Mouse (Mus musculus) gastrocnemius, postnatal 4 days (tissue): Measurements from ENCODE around the gene Mettl7a3. TPM values are rescaled to one million over a fixed set of nuclear protein-coding genes. Genes with fewer than 3 reads are reported as not detected.
"Not testable (repeated sequence)": the region's sequence is repeated elsewhere in the genome, so short reads cannot be mapped to it uniquely, and the experiment has no call there.

Source experiments
- DNase-seq, 2 experiments: peaks; one replicate each; pipeline ENCODE4 v3.0.0; 2021 to 2022; ENCODE audit warnings: low spot score in 2 of 2, mixed read lengths in 2 of 2
- total RNA-seq, 2 experiments: library from RNA; stranded (reverse); gene quantifications; 2 replicates each; pipeline ENCODE4 v1.2.3; 2021

The Mettl7a3 gene
- total RNA-seq, 2 experiments from 2014 or later: 0.17 to 0.18 TPM

DNA sequence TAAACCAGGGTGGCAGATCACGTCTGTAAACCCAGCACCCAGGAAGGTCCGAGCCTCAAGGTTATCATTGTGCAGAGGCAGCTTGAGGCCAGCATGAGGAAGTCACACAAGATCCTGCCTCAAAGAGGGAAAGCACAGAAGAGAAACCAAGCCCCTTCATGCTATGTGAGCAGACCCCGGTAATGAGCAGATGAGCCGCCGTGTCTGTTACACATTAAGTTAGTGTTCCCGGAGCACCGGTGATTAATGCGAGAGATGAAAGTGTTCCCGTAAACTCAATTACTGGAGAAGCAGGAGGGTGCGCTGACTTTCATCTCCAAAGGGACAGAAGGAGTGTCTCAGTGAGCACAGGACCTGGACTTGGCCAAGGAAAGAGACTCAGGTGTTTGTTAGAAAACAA, 5.4 kb upstream of the Mettl7a3 start:
- not testable (repeated sequence) for DNase-seq

DNA sequence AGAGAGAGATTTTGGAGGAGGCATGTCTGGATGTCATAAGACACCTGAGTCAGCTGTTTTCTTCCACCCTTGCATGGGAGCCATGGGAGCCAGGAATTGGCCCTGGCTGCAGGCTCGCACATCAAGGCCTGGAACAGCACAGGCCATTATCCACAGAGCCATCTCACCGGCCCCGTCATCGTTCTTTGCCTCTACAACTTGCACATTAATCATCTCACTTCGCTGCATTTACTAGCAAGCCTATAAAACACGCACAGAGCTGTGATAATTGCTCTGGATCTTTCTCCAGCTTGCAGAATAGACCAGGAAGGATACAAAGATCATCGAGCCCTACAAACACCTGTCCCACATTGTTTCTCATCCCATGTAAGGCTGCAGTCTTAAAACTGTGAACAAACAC, 4.0 kb upstream of the Mettl7a3 start:
- no peak for DNase-seq

DNA sequence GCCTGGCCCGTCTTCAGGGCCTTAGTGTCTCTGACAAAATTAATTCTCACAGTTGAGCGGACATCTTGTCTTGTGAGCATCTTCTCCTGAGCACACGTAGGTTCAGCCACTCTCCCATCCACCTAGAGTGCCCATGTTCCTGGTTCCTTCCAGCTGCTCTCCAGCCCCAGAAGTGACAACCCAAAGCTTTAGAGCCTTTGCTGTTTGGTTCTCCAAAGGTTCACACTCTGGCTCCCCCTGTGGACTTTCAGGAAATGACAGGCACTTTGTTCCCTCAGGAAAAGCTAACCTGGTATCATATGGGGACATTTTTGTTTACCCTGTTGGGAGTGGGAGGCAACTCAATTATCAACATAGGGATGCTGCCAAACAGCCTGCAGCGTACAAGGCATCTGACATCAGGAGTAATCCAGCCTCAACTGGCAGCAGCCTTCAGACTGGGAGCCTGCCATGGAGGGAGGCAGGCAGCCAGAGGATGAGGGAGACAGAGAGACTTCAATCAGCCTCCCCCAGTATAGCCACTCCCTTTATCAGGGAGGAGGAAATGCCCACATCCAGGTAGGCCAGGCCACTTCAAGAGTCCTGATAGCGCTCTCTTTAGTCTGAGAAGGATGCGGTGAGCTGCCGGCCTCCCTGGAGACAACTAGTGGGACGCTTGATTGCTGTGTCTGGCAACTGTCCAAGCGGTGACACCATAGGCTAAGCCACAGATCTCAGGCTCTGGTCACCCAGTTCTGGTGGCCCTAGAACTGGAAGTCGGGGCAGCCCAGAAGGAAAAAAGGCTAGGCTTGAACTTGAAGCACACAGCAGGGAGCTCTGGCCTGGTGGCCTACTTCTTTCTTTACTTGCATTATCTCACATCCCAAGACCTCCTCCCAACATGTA, 2.4 kb upstream of the Mettl7a3 start:
- not testable (repeated sequence) for DNase-seq

GRCm38 (mm10) chr15:100337328-100337727, 2.6 kb downstream of the Mettl7a3 start:
- DNase-seq: not testable (repeated sequence)

GRCm38 (mm10) chr15:100337847-100338246, 3.1 kb downstream of the Mettl7a3 start:
- DNase-seq: peak in 1 of 2 experiments; percentile 49

- DNase-seq: not testable (repeated sequence)
These were observed 6.7 kb downstream of the Mettl7a3 start for GRCm38 (mm10) chr15:100341314-100341980.

- no peak for DNase-seq
These were observed 10.8 kb downstream of the Mettl7a3 start for GRCm38 (mm10) chr15:100345484-100345883.

GRCm38 (mm10) chr15:100346761-100347160, 12.0 kb downstream of the Mettl7a3 start:
- no peak for DNase-seq

DNA sequence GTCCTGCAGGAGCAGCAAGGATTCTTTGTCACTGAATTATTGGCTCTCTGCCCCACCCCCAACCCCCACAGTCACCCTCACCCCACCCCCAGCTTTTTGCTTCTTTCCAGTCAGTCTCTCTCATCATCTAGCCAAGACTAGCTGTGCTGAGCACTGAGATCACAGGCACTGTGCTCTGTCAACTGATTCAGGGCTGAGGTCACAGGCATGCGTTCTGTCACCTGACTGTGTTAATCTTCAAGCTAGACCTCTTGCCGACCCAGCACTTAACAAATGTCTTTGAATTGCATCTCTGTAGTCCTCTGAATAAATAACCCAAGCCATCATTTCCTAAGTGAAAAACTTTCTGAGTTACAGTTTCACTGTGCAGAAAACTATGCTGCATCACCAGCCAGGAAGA, 14.8 kb downstream of the Mettl7a3 start:
- DNase-seq: no peak

- DNase-seq: no peak
These were observed 16.9 kb downstream of the Mettl7a3 start for GRCm38 (mm10) chr15:100351501-100352060.

DNA sequence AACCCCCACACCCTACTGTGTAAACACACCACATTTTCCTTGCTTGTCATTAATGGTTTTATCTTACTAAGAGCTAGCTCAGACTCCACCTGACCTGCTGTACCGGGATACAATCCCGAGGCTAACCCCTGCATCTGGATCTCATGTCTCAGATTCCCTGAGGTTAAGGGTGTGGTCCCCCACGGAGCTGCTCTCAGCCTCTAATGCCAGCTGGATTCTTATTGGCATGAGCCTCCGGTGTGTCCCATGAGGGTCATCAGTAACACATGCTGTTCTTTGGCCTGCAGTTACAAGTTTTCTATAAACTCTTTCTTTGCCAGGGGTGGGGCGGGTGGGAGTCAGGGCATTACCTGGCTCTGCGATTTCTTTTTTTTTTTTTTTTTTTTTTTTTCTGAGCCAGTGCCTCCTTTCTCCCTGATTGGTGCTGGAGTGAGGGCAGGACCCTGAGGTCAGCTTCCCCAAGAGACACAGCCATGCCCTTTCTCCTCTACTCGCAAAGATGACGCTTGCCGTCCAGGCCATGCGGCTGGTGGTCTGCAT, 18.1 kb downstream of the Mettl7a3 start, which contains the start of the genes Methig1 and Mettl7a2:
Gene Methig1, plus strand, starts transcription at position 439 of the 540 bp plus-strand sequence.
Gene Mettl7a2, plus strand, starts transcription at position 490 of the 540 bp plus-strand sequence.
- no peak for DNase-seq

- not testable (repeated sequence) for DNase-seq
These were observed 18.7 kb downstream of the Mettl7a3 start for GRCm38 (mm10) chr15:100353399-100353798.

- no peak for DNase-seq
These were observed 21.1 kb downstream of the Mettl7a3 start for GRCm38 (mm10) chr15:100355876-100356275.

- no peak for DNase-seq
These were observed 29.5 kb downstream of the Mettl7a3 start, which contains the start of gene Higd1c for GRCm38 (mm10) chr15:100364242-100364641. TSS of gene Higd1c (plus strand) at chr15:100364542.

DNA sequence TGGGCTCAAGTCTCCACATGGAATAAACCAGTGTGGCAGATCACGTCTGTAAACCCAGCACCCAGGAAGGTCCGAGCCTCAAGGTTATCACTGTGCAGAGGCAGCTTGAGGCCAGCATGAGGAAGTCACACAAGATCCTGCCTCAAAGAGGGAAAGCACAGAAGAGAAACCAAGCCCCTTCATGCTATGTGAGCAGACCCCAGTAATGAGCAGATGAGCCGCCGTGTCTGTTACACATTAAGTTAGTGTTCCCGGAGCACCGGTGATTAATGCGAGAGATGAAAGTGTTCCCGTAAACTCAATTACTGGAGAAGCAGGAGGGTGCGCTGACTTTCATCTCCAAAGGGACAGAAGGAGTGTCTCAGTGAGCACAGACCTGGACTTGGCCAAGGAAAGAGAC, 31.2 kb downstream of the Mettl7a3 start:
- not testable (repeated sequence) for DNase-seq

- DNase-seq: no peak
These were observed 32.4 kb downstream of the Mettl7a3 start for GRCm38 (mm10) chr15:100367119-100367518.

DNA sequence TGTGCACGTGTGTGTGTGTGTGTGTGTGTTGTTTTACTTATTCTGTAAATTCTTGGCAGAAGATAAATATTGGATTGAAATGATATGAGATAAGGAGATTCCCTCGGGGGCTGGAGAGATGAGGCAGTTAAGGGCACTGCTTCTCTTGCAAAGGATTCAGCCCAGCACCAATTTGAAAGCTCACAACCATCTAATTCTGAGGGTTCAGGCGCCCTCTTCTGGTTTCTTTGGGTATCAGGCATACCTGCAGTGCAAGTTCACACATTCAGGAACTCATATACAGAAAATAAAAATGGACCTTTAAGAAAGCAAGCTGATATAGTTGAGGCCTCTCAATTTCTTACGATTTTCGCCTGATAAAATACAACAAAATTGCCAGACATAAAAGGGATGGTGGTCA, 40.3 kb downstream of the Mettl7a3 start:
- peak in 1 of 2 experiments; percentile 41 for DNase-seq

GRCm38 (mm10) chr15:100377847-100378505, 43.2 kb downstream of the Mettl7a3 start:
- not testable (repeated sequence) for DNase-seq

GRCm38 (mm10) chr15:100379658-100380057, 44.9 kb downstream of the Mettl7a3 start:
- DNase-seq: no peak

- no peak for DNase-seq
These were observed 45.4 kb downstream of the Mettl7a3 start for GRCm38 (mm10) chr15:100380104-100380503.

DNA sequence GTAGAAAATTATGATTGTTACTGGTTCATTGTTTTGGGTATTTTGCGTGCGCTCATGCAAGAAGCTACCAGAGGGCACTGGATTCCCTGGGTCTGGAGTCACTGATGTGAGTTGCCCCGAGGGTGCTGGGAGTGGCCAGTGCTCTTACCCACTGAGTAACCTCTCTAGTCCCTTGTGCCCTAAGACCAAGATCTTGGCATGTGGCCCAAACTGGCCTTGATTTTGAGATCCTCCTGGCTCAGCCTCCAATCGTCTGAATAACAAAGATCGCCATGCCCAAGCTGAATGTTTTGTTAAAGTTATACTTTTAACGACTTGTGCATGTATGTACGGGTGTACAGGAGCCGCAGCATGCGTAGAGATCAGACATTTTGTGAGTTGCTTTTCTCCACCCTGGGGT, 51.0 kb downstream of the Mettl7a3 start:
- DNase-seq: no peak
